Mouse (Mus musculus) intestine, embryonic 14.5 days (tissue): ENCODE measurements around the gene Actn4. TPM values are rescaled to one million over a fixed set of nuclear protein-coding genes. Genes with fewer than 3 reads are reported as not detected.
A peak's percentile ranks its signal among the peaks of the same experiment; 100 is the strongest.
"Not testable (repeated sequence)": the region's sequence is repeated elsewhere in the genome, so short reads cannot be mapped to it uniquely, and the experiment has no call there.

ENCODE experiments used
- ATAC-seq: fragments of 200-750 bp; cut with Nextera tagmentation; replicated peaks from 2 replicates; pipeline ENCODE4 v1.8.0; 2017; ENCODE audit warnings: low read depth, moderate number of reproducible peaks, moderate TSS enrichment, moderate library complexity; ENCODE audit not compliant: low FRiP score, low TSS enrichment
- DNase-seq: peaks from one replicate; pipeline ENCODE4 v3.0.0-alpha.2; 2018; ENCODE audit warnings: low spot score
- H3K27ac ChIP-seq: fragments of 300-500 bp; sonication (generic); 2 replicates; pipeline ENCODE4 v1.5.1; 2014; ENCODE audit warnings: low read depth, mild to moderate bottlenecking, control low read depth
- H3K27me3 ChIP-seq: fragments of 300-500 bp; sonication (generic); replicated peaks from 2 replicates; pipeline ENCODE4 v1.6.1; 2014; ENCODE audit warnings: low read length, control low read depth; ENCODE audit not compliant: control insufficient read depth, insufficient read depth
- H3K36me3 ChIP-seq: fragments of 300-500 bp; sonication (generic); 2 replicates; pipeline ENCODE4 v1.6.1; 2014; ENCODE audit warnings: low read length, control low read depth; ENCODE audit not compliant: control insufficient read depth, insufficient read depth
- H3K4me1 ChIP-seq: fragments of 300-500 bp; sonication (generic); replicated peaks from 2 replicates; pipeline ENCODE4 v1.6.1; 2014; ENCODE audit warnings: low read length, control low read depth, mixed read lengths; ENCODE audit not compliant: control insufficient read depth, insufficient read depth
- H3K4me2 ChIP-seq: fragments of 300-500 bp; sonication (generic); 2 replicates; pipeline ENCODE4 v1.6.1; 2014; ENCODE audit warnings: low read length
- H3K4me3 ChIP-seq: fragments of 300-500 bp; sonication (generic); 2 replicates; pipeline ENCODE4 v1.5.1; 2014; ENCODE audit warnings: low read depth, low read length, control low read depth, mixed read lengths
- H3K9ac ChIP-seq: fragments of 300-500 bp; sonication (generic); 2 replicates; pipeline ENCODE4 v1.6.1; 2014; ENCODE audit warnings: mild to moderate bottlenecking, low read length
- H3K9me3 ChIP-seq: fragments of 300-500 bp; sonication (generic); 2 replicates; pipeline ENCODE4 v1.6.1; 2016; ENCODE audit warnings: low read length, control low read depth; ENCODE audit not compliant: control insufficient read depth
- WGBS: fragments of 180-500 bp; shearing (Covaris S2); extraction: QIAGEN DNeasy Blood & Tissue Kit; methylation state at CpG from one replicate; pipeline ENCODE4 v1.1.7; 2014; 5-methylcytosine and 5-hydroxymethylcytosine counted together
- polyA plus RNA-seq: library from polyadenylated mRNA; unstranded; fragments of >200 nt; fragmentation: Nextera tagmentation; extraction: Ambion mirVana; gene quantifications from 2 replicates; pipeline ENCODE4 v1.2.1, GENCODE M21; 2014

Actn4 gene
- polyA plus RNA-seq, 1 experiment from 2014 or later = 300 TPM

DNA sequence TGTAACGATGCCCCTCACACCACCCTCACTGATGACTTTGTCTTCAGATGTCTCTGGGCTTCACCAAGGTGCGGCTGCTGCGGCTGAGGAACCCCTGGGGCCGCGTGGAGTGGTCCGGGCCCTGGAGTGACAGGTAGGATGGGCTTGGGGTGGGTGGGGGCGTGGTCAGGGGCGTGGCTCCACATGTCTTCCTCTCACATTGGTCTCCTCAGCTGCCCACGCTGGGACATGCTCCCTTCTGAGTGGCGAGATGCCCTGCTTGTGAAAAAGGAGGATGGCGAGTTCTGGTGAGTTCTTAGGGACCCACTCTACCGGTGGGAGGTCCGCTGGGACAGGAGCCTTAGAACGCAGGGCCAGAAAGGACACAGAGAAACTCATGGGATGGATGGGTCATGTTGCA is 75.7 kb downstream of the Actn4 start:
- no peak overlapping the region for H3K27ac ChIP-seq

GRCm38 (mm10) chr7:28883704-28884103 is 78.4 kb downstream of the Actn4 start:
- not testable (repeated sequence) for H3K9ac ChIP-seq, H3K4me1 ChIP-seq
- WGBS = 85% methylated on average over 3 of the region's 4 CpGs

More for the DNA sequence above, 75.7 kb downstream of the Actn4 start:
- 26% methylated on average over 14 of the region's 14 CpGs for WGBS
- Histone ChIP-seq H3K4me3 (no peak overlapping the region), H3K9me3 (no peaks in the 10 kb centered on the region), H3K36me3 (peaks cover 6% of the 10 kb centered on the region; the same call in 1 of the 2 replicates), H3K4me2 (no peak overlapping the region), H3K9ac (no peak overlapping the region), H3K27me3 (peaks cover 30% of the 10 kb centered on the region), H3K4me1 (peaks cover 4% of the 10 kb centered on the region; the same call in 1 of the 2 replicates)
- ATAC-seq (no peak), DNase-seq (no peak)

GRCm38 (mm10) chr7:28883039-28883438 is 79.1 kb downstream of the Actn4 start:
- no peak overlapping the region for H3K9ac ChIP-seq
- peaks cover 8% of the 10 kb centered on the region for H3K27me3 ChIP-seq
- WGBS = 77% methylated on average over 11 of the region's 11 CpGs
- H3K9me3 ChIP-seq = no peaks in the 10 kb centered on the region
- no peak overlapping the region for H3K4me3 ChIP-seq
- no peak for DNase-seq
- no peak overlapping the region for H3K27ac ChIP-seq
- H3K4me2 ChIP-seq = no peak overlapping the region
- ATAC-seq = no peak
- H3K36me3 ChIP-seq = no peaks in the 10 kb centered on the region
- no peaks in the 10 kb centered on the region for H3K4me1 ChIP-seq

More at GRCm38 (mm10) chr7:28883704-28884103, 78.4 kb downstream of the Actn4 start:
- ATAC-seq, H3K4me2 ChIP-seq, H3K4me3 ChIP-seq, H3K36me3 ChIP-seq, H3K27ac ChIP-seq, DNase-seq, H3K9me3 ChIP-seq: not testable (repeated sequence)
- peaks cover 14% of the 10 kb centered on the region for H3K27me3 ChIP-seq

DNA sequence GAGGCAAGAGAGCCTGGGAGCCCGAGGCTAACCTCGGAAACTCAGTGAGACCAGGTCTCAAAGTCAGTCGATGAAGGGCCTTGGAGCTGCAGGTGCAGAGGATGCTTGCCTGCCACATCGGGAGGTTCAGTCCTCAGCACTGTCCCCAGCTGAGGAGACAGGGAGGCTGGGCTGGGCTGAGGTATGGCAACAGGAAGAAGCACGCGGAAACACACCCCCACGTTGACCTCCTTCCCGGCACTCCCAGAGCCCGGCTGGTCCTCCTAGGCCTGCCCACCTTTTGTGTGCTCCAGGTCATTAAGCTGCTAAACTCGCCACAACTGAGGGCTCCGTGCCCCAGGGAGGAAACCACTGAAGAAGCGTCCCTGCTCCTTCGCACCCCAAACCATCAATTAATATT is 80.9 kb downstream of the Actn4 start, which contains the start of gene Capn12:
TSS of gene Capn12 (plus strand) at position 224 of the 400 bp plus-strand sequence.
- no peak within 1 kb of the TSS for H3K9ac ChIP-seq
- no peak within 1 kb of the TSS for H3K27ac ChIP-seq
- WGBS = 39% methylated on average over 13 of the region's 13 CpGs
- ATAC-seq (0 out of 2 replicates have a peak, but pooled peaks have one; percentile 17), DNase-seq (no peak)
- H3K27me3 ChIP-seq = no peaks in the 10 kb centered on the region
- H3K4me1 ChIP-seq = no peaks in the 10 kb centered on the region
- no peak within 1 kb of the TSS for H3K4me2 ChIP-seq
- no peaks in the 10 kb centered on the region for H3K9me3 ChIP-seq
- H3K4me3 ChIP-seq = no peak within 1 kb of the TSS
- no peaks in the 10 kb centered on the region for H3K36me3 ChIP-seq

GRCm38 (mm10) chr7:28880554-28880953 is 81.6 kb downstream of the Actn4 start:
- Histone ChIP-seq H3K4me3 (no peak overlapping the region), H3K9me3 (no peaks in the 10 kb centered on the region), H3K27me3 (no peaks in the 10 kb centered on the region), H3K4me1 (no peaks in the 10 kb centered on the region), H3K36me3 (no peaks in the 10 kb centered on the region), H3K4me2 (no peak overlapping the region), H3K27ac (no peak overlapping the region), H3K9ac (no peak overlapping the region)
- no peak for DNase-seq
- whole genome bisulfite sequencing = 81% methylated on average over 10 of the region's 10 CpGs
- ATAC-seq = no peak

DNA sequence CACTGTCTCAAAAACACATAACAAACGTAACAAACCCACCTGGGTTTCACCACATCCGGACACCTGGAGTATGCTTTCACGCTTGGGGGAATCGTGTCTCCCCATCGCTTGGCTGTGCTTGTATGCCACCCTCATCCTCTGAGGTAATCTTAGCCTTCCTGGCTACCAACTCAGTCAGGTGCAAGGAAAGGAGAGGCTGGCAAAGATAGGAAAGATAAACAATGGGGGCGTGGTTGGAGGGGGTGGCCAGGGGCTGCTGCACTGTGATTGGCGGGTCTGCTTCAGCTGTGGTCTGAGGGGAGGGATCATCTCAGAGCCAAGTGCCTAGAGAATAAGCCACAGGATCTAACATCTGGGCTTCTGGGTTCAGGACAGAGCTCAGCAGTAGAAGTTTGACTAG is 82.5 kb downstream of the Actn4 start:
- no peaks in the 10 kb centered on the region for H3K4me1 ChIP-seq
- H3K4me3 ChIP-seq = no peak overlapping the region
- no peaks in the 10 kb centered on the region for H3K27me3 ChIP-seq
- no peak for ATAC-seq
- no peak overlapping the region for H3K27ac ChIP-seq
- 70% methylated on average over 7 of the region's 7 CpGs for WGBS
- no peak overlapping the region for H3K9ac ChIP-seq
- H3K9me3 ChIP-seq = no peaks in the 10 kb centered on the region
- H3K4me2 ChIP-seq = no peak overlapping the region
- no peaks in the 10 kb centered on the region for H3K36me3 ChIP-seq
- DNase-seq = no peak

- Histone ChIP-seq H3K9me3 (no peaks in the 10 kb centered on the region), H3K27me3 (no peaks in the 10 kb centered on the region), H3K4me1 (no peaks in the 10 kb centered on the region), H3K4me2 (no peak overlapping the region), H3K4me3 (no peak overlapping the region), H3K9ac (no peak overlapping the region), H3K27ac (no peak overlapping the region), H3K36me3 (no peaks in the 10 kb centered on the region)
- ATAC-seq (no peak), DNase-seq (no peak)
- WGBS = 84% methylated on average over 4 of the region's 4 CpGs
These were observed 84.3 kb downstream of the Actn4 start for GRCm38 (mm10) chr7:28877856-28878255.

DNA sequence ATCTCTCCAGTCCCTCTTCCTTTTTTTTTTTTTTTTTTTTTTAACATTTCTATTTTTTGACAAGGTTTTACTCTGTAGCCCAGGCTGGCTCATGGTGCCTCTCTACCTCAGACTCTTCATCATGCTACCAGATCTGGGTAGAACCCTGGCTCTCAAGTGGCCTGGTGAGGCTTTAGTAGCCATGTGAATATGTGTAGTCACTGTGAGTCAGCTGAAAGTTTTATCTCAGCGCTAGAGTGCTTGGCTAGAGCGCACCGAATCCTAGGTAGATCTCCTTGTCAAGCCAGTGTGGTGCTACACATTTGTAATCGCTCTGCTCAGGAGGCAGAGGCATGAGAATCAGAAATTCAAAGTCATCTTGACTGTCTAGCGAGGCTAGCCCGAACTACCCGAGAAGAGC is 85.0 kb downstream of the Actn4 start:
- WGBS = 87% methylated on average over 7 of the region's 7 CpGs
- Histone ChIP-seq H3K9me3 (no peaks in the 10 kb centered on the region), H3K4me1 (no peaks in the 10 kb centered on the region), H3K9ac (no peak overlapping the region), H3K4me2 (no peak overlapping the region), H3K4me3 (no peak overlapping the region), H3K27ac (no peak overlapping the region), H3K27me3 (no peaks in the 10 kb centered on the region), H3K36me3 (no peaks in the 10 kb centered on the region)
- ATAC-seq = no peak
- no peak for DNase-seq

DNA sequence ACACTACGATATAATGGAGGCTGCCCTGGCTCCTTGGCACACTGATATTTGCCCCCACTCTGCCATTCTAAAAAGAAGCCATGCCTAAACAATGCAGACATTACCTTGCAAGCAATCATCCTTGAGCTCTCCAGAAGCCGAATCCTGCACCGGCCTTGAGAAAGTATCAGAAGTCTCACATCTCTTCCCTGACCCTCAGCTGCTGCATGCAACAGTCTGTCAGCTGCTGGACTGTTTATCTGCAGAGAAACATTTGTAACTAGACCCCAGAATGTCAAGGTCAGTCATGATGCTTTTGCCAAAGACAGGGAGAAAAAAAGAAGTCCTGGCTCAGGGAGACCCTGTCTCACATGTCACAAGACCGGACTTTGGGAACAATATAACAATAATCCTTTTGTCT is 86.0 kb downstream of the Actn4 start:
- ATAC-seq = no peak
- 78% methylated on average over 4 of the region's 4 CpGs for WGBS

More for the DNA sequence above, 86.0 kb downstream of the Actn4 start:
- Histone ChIP-seq H3K4me3 (no peak overlapping the region), H3K4me2 (no peak overlapping the region), H3K27ac (no peak overlapping the region), H3K9ac (no peak overlapping the region), H3K9me3 (no peaks in the 10 kb centered on the region), H3K4me1 (no peaks in the 10 kb centered on the region), H3K36me3 (no peaks in the 10 kb centered on the region), H3K27me3 (no peaks in the 10 kb centered on the region)
- no peak for DNase-seq
